Mouse (Mus musculus) small intestine, adult 2 months (tissue): Measurements from ENCODE around the gene Kirrel3.

Experiments used
- CTCF ChIP-seq: fragments of 200-500 bp; IDR thresholded peaks from 2 replicates; pipeline ENCODE4 v1.5.1; 2012; ENCODE audit warnings: low read depth, mild to moderate bottlenecking, control low read depth, inconsistent platforms, low read length, moderate library complexity, mixed read lengths; ENCODE audit not compliant: insufficient replicate concordance, insufficient read length; ENCODE audit errors: extremely low read depth
- POLR2A ChIP-seq: fragments of 200-500 bp; IDR thresholded peaks from 2 replicates; pipeline ENCODE4 v1.6.1; 2012; ENCODE audit warnings: low read depth, mild to moderate bottlenecking, control low read depth, inconsistent platforms, low read length, moderate library complexity

- TF ChIP-seq POLR2A (no peak), CTCF (no peak)
Observed at GRCm38 (mm10) chr9:34877799-34878198, 392.1 kb downstream of the Kirrel3 start.
